Mouse (Mus musculus) erythroblast, embryonic 14.5 days (primary cell): Measurements from ENCODE around the gene Trabd2b.

Experiments used
- GATA1 ChIP-seq: IDR thresholded peaks from 2 replicates; pipeline ENCODE4 v1.6.1; 2012; ENCODE audit warnings: low read length, inconsistent platforms, mixed read lengths
- TAL1 ChIP-seq: IDR thresholded peaks from 3 replicates; pipeline ENCODE4 v1.6.1; 2012; ENCODE audit warnings: low read length, inconsistent platforms, mixed read lengths

DNA sequence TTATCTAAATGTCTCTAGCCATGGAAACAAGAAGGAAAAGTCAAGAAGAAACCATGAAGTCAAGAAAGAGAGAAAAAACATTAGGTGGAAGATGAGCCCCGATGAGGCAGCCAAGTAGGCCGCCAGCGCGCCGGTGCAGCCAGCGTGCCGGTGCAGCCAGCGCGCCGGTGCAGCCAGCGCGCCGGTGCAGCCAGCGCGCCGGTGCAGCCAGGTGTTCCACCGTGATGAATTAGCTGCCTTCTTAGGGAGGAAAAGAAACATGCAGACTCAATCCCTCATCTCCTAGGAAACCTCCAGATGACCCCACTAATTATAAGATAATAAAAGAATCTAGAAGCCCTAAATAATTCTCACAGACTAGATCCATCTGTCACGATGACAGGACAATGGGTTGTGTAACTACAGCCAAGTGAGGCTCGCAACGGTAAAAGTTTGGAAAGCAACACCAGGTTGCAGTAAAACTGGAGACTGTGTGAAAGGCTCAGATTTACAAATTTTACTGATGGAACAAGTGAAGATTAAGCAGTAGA, 237.2 kb downstream of the Trabd2b start:
- no peak for TF ChIP-seq GATA1
- no peak for TF ChIP-seq TAL1
